Mouse (Mus musculus) MEL (cell line): ENCODE data around the gene Gapdh.

Source experiments
- EP300 ChIP-seq, 2 experiments: IDR thresholded peaks; 2 replicates each; pipeline ENCODE4 v1.6.1; 2011; ENCODE audit warnings: improper control_type of control experiment in 2 of 2, low read length in 2 of 2, low read depth in 1 of 2, mild to moderate bottlenecking in 1 of 2
- ETS1 ChIP-seq: IDR thresholded peaks from 2 replicates; pipeline ENCODE4 v1.6.1; 2012; ENCODE audit warnings: low read depth, mild to moderate bottlenecking, inconsistent platforms, low read length, improper control_type of control experiment, moderate library complexity
- GABPA ChIP-seq: IDR thresholded peaks from 2 replicates; pipeline ENCODE4 v1.6.1; 2012; ENCODE audit warnings: low read depth, mild to moderate bottlenecking, inconsistent platforms, low read length, improper control_type of control experiment, moderate library complexity
- POLR2A ChIP-seq, 2 experiments: IDR thresholded peaks; 2 replicates each; pipeline ENCODE4 v1.6.1; 2011 to 2012; ENCODE audit warnings: low read length in 2 of 2, mild to moderate bottlenecking in 2 of 2, control low read depth in 1 of 2, improper control_type of control experiment in 1 of 2, low read depth in 1 of 2, moderate library complexity in 1 of 2; ENCODE audit not compliant: control insufficient read depth in 1 of 2, insufficient read depth in 1 of 2, poor library complexity in 1 of 2
- POLR2AphosphoS2 ChIP-seq: IDR thresholded peaks from 2 replicates; pipeline ENCODE4 v1.6.1; 2011; ENCODE audit warnings: low read length, improper control_type of control experiment
- RAD21 ChIP-seq: IDR thresholded peaks from 2 replicates; pipeline ENCODE4 v1.6.1; 2011; ENCODE audit warnings: mild to moderate bottlenecking, low read depth, low read length, improper control_type of control experiment
- RCOR1 ChIP-seq: IDR thresholded peaks from 2 replicates; pipeline ENCODE4 v1.6.1; 2012; ENCODE audit warnings: low read depth, mild to moderate bottlenecking, inconsistent platforms, low read length, improper control_type of control experiment
- TBP ChIP-seq: IDR thresholded peaks from 2 replicates; pipeline ENCODE4 v1.8.0; 2011; ENCODE audit warnings: low read depth, low read length, improper control_type of control experiment
- USF1 ChIP-seq: IDR thresholded peaks from 2 replicates; pipeline ENCODE4 v1.6.1; 2014; ENCODE audit warnings: low read depth, mild to moderate bottlenecking, inconsistent platforms, low read length, improper control_type of control experiment, moderate library complexity
- ZC3H11A ChIP-seq: IDR thresholded peaks from 2 replicates; pipeline ENCODE4 v1.6.1; 2012; ENCODE audit warnings: low read depth, mild to moderate bottlenecking, inconsistent platforms, low read length, improper control_type of control experiment

DNA sequence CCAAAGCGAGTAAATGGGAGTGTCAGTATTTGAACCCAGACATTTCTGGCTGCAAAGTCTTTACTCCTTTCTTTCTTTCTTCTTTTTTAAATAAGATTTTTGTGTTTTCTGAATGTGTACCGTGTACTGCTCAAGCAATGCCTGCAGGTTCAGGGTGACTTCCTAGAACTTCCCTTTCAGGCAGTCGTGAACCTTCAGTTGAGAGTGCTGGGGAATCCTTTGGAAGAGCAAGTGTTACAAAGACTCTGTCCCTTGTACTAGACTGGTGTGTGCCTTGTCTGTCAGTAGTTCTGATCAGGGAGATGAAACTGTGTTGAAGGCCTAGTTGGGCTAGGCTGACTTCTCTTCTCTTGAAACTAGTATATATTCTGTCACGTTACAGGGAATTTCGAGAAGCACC is 26.6 kb upstream of the Gapdh start:
- TF ChIP-seq EP300 (IDR thresholded peaks at IDR 0.05; ENCODE audit: low read depth in 1 of 2, low read length in 2 of 2) (no peak), POLR2AphosphoS2 (no peak), TBP (no peak), ZC3H11A (no peak), ETS1 (no peak), RAD21 (no peak), RCOR1 (no peak), USF1 (no peak), GABPA (no peak), POLR2A (IDR thresholded peaks at IDR 0.05; ENCODE audit: control insufficient read depth in 1 of 2, insufficient read depth in 1 of 2, low read depth in 1 of 2, low read length in 2 of 2, poor library complexity in 1 of 2) (no peak)
